Mouse (Mus musculus) bone marrow macrophage, adult 2 months (primary cell): ENCODE results near the gene Prrx1. TPM values are rescaled to one million over a fixed set of nuclear protein-coding genes. Genes with fewer than 3 reads are reported as not detected.

Experiments
- H3K27ac ChIP-seq: 2 replicates; pipeline ENCODE4 v1.5.1; 2012; ENCODE audit warnings: low read depth, low read length; ENCODE audit not compliant: insufficient read depth
- H3K4me1 ChIP-seq: 2 replicates; pipeline ENCODE4 v1.6.1; 2012; ENCODE audit warnings: low read length; ENCODE audit not compliant: control insufficient read depth, insufficient read depth
- H3K4me3 ChIP-seq: 2 replicates; pipeline ENCODE4 v1.5.1; 2012; ENCODE audit warnings: mild to moderate bottlenecking, low read length, moderate library complexity; ENCODE audit not compliant: insufficient read depth
- CTCF ChIP-seq: IDR thresholded peaks from 2 replicates; pipeline ENCODE4 v1.5.1; 2012; ENCODE audit warnings: low read depth, mild to moderate bottlenecking, low read length, moderate library complexity
- POLR2A ChIP-seq: IDR thresholded peaks from 2 replicates; pipeline ENCODE4 v1.6.1; 2012; ENCODE audit warnings: mild to moderate bottlenecking, low read depth, low read length, borderline replicate concordance
- polyA plus RNA-seq: library from polyadenylated mRNA; stranded (reverse); fragments of >200 nt; gene quantifications from 2 replicates; pipeline ENCODE4 v1.2.4, GENCODE M21; 2012; ENCODE audit not compliant: missing spikeins, insufficient read depth, insufficient read length

Gene Prrx1
- 1.6 and 1.7 TPM in 2 replicates for polyA plus RNA-seq

DNA sequence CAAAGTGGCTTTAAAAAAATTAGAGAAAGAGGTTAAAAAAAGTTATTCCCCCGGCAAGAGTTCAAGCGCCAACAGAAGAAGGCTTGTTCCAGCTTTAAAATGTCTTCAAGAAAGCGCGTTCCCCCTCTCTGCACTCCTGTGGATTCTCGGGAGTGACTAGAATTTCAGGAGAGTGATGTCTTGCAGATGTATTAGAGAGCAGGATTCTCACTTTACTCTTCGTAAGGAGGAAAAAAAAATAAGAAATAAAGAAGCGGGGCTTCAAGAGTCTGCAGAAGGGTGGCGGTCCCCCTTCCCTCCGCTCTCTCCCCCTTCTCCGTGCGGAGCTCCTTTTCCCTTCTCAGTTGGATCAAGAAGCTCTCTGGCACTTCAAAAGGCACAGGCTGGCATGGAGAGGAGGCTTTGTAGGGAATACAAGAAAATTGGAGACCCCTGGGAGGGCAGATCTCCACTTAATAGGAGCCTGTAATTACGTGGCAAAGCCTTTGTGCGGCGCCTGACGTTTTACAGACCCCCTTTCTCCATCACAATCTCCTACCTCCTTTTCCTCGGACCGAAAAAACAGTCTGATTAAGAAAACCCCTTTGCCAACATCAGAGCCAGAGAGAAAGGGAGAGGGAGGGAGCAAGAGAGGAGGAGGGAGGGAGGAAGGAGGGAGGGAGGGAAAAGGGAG is at the start of gene Prrx1:
Gene Prrx1, minus strand, starts transcription at position 610 of the 673 bp plus-strand sequence.
- H3K27ac ChIP-seq = no peak within 1 kb of the TSS
- no peaks in the 10 kb centered on the region for H3K4me1 ChIP-seq
- TF ChIP-seq POLR2A (no peak), CTCF (no peak)
- peak within 1 kb of the TSS; percentile 40 for H3K4me3 ChIP-seq

GRCm38 (mm10) chr1:163362202-163362601 is 48.7 kb upstream of the Prrx1 start:
- TF ChIP-seq POLR2A (no peak), CTCF (no peak)
- Histone ChIP-seq H3K4me1 (0 out of 2 replicates have a peak, but pooled peaks cover 2% of the 10 kb centered on the region), H3K4me3 (no peak overlapping the region), H3K27ac (no peak overlapping the region)

- no peak for TF ChIP-seq CTCF
- no peak for TF ChIP-seq POLR2A
- 0 out of 2 replicates have a peak, but pooled peaks cover 2% of the 10 kb centered on the region for H3K4me1 ChIP-seq
- H3K27ac ChIP-seq = no peak overlapping the region
Measured at GRCm38 (mm10) chr1:163361376-163361775, 47.9 kb upstream of the Prrx1 start.

DNA sequence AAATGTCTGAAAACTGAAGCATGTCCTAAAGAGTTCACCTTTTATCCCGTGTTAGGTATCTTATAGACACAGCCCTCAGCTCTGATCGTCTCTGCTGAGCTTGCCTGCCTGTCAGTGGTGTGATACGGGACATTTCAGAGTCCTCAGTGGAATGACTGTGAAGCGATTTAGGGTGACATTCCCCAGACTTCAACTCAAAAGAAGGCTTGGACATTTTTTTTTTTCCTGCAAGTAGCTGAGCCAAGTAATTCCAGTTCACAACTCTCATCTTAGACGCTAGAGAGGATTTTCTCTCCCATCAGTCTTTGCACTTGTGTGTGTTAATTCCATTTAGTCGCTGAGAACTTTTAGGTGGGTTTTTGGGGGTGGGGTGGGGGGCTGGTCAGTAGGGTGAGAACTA is 47.3 kb upstream of the Prrx1 start:
- Histone ChIP-seq H3K4me1 (0 out of 2 replicates have a peak, but pooled peaks cover 2% of the 10 kb centered on the region), H3K27ac (no peak overlapping the region), H3K4me3 (no peak overlapping the region)
- no peak for TF ChIP-seq CTCF
- TF ChIP-seq POLR2A = no peak

More at GRCm38 (mm10) chr1:163361376-163361775, 47.9 kb upstream of the Prrx1 start:
- H3K4me3 ChIP-seq = no peak overlapping the region

DNA sequence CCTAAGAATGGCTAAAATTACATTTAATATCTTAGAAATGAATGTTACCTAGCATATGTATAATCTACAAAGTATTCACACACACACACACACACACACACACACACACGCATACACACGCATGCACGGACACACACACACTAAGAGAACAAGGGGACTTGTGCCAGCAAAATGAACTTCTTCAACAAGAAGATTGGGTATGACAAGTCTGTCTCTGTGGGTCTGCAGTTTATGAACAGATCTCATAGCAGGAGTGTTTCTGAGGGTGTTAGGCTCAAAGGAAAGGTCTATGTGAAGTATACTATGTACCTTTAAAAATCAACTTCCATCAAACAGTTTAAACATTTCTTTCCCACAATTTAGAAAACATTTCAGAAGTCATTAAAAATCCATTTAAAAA is 46.0 kb upstream of the Prrx1 start:
- Histone ChIP-seq H3K27ac (no peak overlapping the region), H3K4me1 (0 out of 2 replicates have a peak, but pooled peaks cover 2% of the 10 kb centered on the region), H3K4me3 (no peak overlapping the region)
- TF ChIP-seq CTCF (no peak), POLR2A (no peak)

DNA sequence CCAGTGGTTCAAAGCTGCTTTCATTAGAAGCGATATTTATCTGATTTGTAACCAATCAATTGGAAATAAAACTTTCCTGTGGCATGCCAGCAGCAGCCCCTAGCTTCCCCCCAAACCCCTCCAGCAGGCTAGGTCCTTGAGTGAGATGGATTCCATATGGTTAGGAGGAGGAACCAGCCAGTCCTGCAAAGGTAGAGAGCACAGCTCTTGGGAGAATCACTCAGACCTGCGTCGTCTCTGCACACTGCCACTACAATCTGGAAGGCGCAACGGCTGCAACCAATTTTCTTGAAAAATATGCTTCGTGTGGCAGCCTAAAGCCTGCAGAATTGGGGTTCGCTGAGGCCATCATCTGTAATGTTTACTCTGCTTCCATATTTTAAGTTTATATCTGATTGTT is 44.7 kb upstream of the Prrx1 start:
- Histone ChIP-seq H3K27ac (no peak overlapping the region), H3K4me1 (0 out of 2 replicates have a peak, but pooled peaks cover 2% of the 10 kb centered on the region), H3K4me3 (no peak overlapping the region)
- TF ChIP-seq CTCF = no peak
- no peak for TF ChIP-seq POLR2A

DNA sequence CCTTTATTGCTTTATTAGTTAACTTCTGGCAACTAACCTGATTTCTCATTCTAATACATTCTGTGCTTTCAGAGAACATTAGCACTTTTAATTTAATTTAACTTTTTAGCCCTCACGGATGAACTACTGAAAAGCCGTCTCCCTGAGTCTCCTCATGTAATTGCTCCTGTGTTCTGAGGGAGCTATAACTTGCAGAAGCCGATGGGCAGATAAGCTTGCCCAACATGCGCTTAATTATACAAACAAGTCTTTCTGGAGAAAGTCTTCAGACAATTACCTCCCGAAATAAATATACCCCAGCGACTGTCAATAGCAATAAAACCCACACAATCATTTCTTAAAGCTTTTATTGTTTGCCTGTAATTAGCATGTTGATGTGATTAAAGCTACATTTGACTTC is 44.2 kb upstream of the Prrx1 start:
- 0 out of 2 replicates have a peak, but pooled peaks cover 2% of the 10 kb centered on the region for H3K4me1 ChIP-seq
- TF ChIP-seq POLR2A = no peak
- no peak for TF ChIP-seq CTCF
- no peak overlapping the region for H3K27ac ChIP-seq
- no peak overlapping the region for H3K4me3 ChIP-seq

DNA sequence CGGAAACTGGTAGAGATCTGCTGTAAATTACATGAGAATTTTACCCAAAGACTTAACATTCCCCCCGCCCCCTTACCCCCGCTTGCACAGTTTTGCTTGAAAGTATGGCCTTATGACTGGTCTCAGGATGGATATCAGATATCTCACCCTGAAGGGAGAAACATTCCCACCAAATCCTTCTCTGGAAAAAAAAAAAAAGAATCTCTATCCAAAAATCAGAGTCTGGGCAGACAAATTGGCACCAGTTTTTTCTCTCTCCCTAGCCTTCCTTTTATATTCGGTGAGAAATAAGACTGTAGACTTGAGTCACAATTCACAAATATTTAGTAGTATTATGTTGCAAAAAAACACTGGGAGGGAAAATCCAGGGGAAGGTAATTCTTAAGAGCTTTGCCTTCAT is 42.7 kb upstream of the Prrx1 start:
- Histone ChIP-seq H3K4me3 (no peak overlapping the region), H3K27ac (no peak overlapping the region), H3K4me1 (no peaks in the 10 kb centered on the region)
- TF ChIP-seq POLR2A (no peak), CTCF (no peak)

- TF ChIP-seq CTCF (no peak), POLR2A (no peak)
- no peak overlapping the region for H3K27ac ChIP-seq
- no peaks in the 10 kb centered on the region for H3K4me1 ChIP-seq
- H3K4me3 ChIP-seq = no peak overlapping the region
Measured at GRCm38 (mm10) chr1:163355626-163356156, 42.2 kb upstream of the Prrx1 start.

DNA sequence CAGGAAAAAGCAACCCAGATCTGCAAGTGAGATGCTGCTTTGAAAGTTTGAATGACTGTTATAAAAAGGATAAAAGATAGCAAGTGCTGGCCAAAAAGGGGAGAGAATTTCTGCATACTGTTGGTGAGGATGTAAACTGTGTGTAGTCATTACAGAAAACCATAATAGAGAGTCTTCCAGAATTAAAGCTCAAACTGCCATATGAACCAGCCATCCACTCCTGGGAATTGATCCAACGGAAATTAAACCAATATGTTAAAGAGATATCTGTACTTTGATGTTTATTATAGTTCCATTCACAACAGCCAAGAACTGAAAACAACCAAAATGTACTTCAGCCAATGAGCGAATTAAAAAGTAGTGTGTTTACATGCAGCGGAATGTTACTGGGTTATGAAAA is 37.5 kb upstream of the Prrx1 start:
- no peaks in the 10 kb centered on the region for H3K4me1 ChIP-seq
- TF ChIP-seq POLR2A = no peak

More for the DNA sequence above, 37.5 kb upstream of the Prrx1 start:
- Histone ChIP-seq H3K4me3 (no peak overlapping the region), H3K27ac (no peak overlapping the region)
